Mouse (Mus musculus) gastrocnemius, postnatal 36 days (tissue): ENCODE data around the gene Asb4. TPM values are rescaled to one million over a fixed set of nuclear protein-coding genes. Genes with fewer than 3 reads are reported as not detected.
A peak's percentile ranks its signal among the peaks of the same experiment; 100 is the strongest.

Experiments
- DNase-seq, 2 experiments: peaks; one replicate each; pipeline ENCODE4 v3.0.0; 2022
- intact Hi-C: fragments of 180-260 bp; cut with DNase I; formaldehyde crosslinking; loops from one replicate; pipeline ENCODE4 v1.15.1; 2025
- total RNA-seq, 2 experiments: library from RNA; stranded (reverse); gene quantifications; 2 replicates each; pipeline ENCODE4 v1.2.3; 2021

Gene Asb4
- total RNA-seq, 2 experiments from 2014 or later, result 9.4 to 10.9 TPM

- intact Hi-C loops, result loop anchor here (5.0 kb wide), 1 partner anchor 50 kb away; no protein-coding TSS in a partner anchor
- peak; percentile 21 to 41 for DNase-seq
Measured at GRCm38 (mm10) chr6:5442316-5443085, 59.3 kb downstream of the Asb4 start.

GRCm38 (mm10) chr6:5443104-5443863, 60.1 kb downstream of the Asb4 start:
- intact Hi-C loops, result loop anchor here (5.0 kb wide), 1 partner anchor 49 kb away; no protein-coding TSS in a partner anchor

GRCm38 (mm10) chr6:5444331-5444898, 61.2 kb downstream of the Asb4 start:
- intact Hi-C loops, result loop anchor here (5.0 kb wide), 1 partner anchor 48 kb away; no protein-coding TSS in a partner anchor
- no peak for DNase-seq

More at GRCm38 (mm10) chr6:5443104-5443863, 60.1 kb downstream of the Asb4 start:
- peak; percentile 16 to 17 for DNase-seq

- DNase-seq, result no peak
- intact Hi-C loops, result no loop called here
Measured at GRCm38 (mm10) chr6:5447013-5447412, 63.8 kb downstream of the Asb4 start.

- intact Hi-C loops, result no loop called here
- no peak for DNase-seq
Measured at GRCm38 (mm10) chr6:5447546-5447945, 64.4 kb downstream of the Asb4 start.

- intact Hi-C loops, result no loop called here
- DNase-seq, result no peak
Measured at GRCm38 (mm10) chr6:5448396-5448795, 65.2 kb downstream of the Asb4 start.

- intact Hi-C loops, result no loop called here
- DNase-seq, result no peak
Measured at GRCm38 (mm10) chr6:5449878-5450277, 66.7 kb downstream of the Asb4 start.

- DNase-seq, result no peak
- intact Hi-C loops, result no loop called here
Measured at GRCm38 (mm10) chr6:5455836-5456235, 72.7 kb downstream of the Asb4 start.

GRCm38 (mm10) chr6:5470480-5471318, 87.5 kb downstream of the Asb4 start:
- DNase-seq, result no peak
- intact Hi-C loops, result no loop called here

GRCm38 (mm10) chr6:5472692-5473091, 89.5 kb downstream of the Asb4 start:
- intact Hi-C loops, result no loop called here
- DNase-seq, result no peak

GRCm38 (mm10) chr6:5474021-5474420, 90.8 kb downstream of the Asb4 start:
- intact Hi-C loops, result no loop called here
- no peak for DNase-seq

GRCm38 (mm10) chr6:5481066-5481465, 97.9 kb downstream of the Asb4 start:
- no peak for DNase-seq
- intact Hi-C loops, result no loop called here

GRCm38 (mm10) chr6:5482270-5482783, 99.1 kb downstream of the Asb4 start:
- DNase-seq, result no peak
- intact Hi-C loops, result no loop called here

Other genes starting within 250 kb of the Asb4 start
- gene Pon1, start 189.4 kb upstream of the Asb4 start, total RNA-seq, result under 1 TPM in 1 of 2 experiments, not detected in 1; 0.42 TPM
- 10 to 100 TPM; 31.8 to 42.6 TPM for gene Pon3, start 127.1 kb upstream of the Asb4 start, total RNA-seq
- 10 to 100 TPM; 15.8 to 17.3 TPM for gene Pon2, start 84.9 kb upstream of the Asb4 start, total RNA-seq
- 1,000 to 10,000 TPM; 1,456 to 1,693 TPM for gene Pdk4, start 112.9 kb downstream of the Asb4 start, total RNA-seq